Mouse (Mus musculus) bone marrow macrophage, adult 2 months (primary cell): ENCODE measurements around the gene Exo1. TPM values are rescaled to one million over a fixed set of nuclear protein-coding genes. Genes with fewer than 3 reads are reported as not detected.

ENCODE experiments used
- H3K27ac ChIP-seq: 2 replicates; pipeline ENCODE4 v1.5.1; 2012; ENCODE audit warnings: low read depth, low read length; ENCODE audit not compliant: insufficient read depth
- H3K4me1 ChIP-seq: 2 replicates; pipeline ENCODE4 v1.6.1; 2012; ENCODE audit warnings: low read length; ENCODE audit not compliant: control insufficient read depth, insufficient read depth
- H3K4me3 ChIP-seq: 2 replicates; pipeline ENCODE4 v1.5.1; 2012; ENCODE audit warnings: mild to moderate bottlenecking, low read length, moderate library complexity; ENCODE audit not compliant: insufficient read depth
- CTCF ChIP-seq: IDR thresholded peaks from 2 replicates; pipeline ENCODE4 v1.5.1; 2012; ENCODE audit warnings: low read depth, mild to moderate bottlenecking, low read length, moderate library complexity
- POLR2A ChIP-seq: IDR thresholded peaks from 2 replicates; pipeline ENCODE4 v1.6.1; 2012; ENCODE audit warnings: mild to moderate bottlenecking, low read depth, low read length, borderline replicate concordance
- polyA plus RNA-seq: library from polyadenylated mRNA; stranded (reverse); fragments of >200 nt; gene quantifications from 2 replicates; pipeline ENCODE4 v1.2.4, GENCODE M21; 2012; ENCODE audit not compliant: missing spikeins, insufficient read depth, insufficient read length

Gene Exo1
- polyA plus RNA-seq, 1 experiment: 8.6 TPM

- Histone ChIP-seq H3K4me1 (no peaks in the 10 kb centered on the region), H3K27ac (no peak overlapping the region), H3K4me3 (no peak overlapping the region)
- TF ChIP-seq POLR2A: no peak
- TF ChIP-seq CTCF: no peak
Measured at GRCm38 (mm10) chr1:175950421-175950820, 70.0 kb downstream of the Exo1 start.

DNA sequence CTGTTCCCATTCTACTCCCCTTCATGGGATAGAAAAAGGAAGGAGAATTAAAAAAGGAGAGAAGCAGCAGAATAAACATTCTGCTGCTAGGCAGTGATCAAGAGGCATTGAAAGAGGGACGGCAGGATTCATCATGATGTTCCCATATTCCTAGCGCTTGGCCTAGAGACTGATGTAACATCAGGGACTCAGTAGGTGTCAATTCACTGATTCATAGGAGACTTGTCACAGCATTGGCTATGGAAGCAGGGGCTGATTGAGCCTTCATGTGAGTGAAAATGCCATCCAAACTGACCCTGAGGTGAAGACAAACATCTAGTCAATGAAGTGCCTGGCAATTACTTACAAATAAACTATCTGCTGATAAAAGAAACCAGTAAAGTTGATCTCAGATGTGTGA lies 70.5 kb downstream of the Exo1 start:
- H3K4me1 ChIP-seq: no peaks in the 10 kb centered on the region
- no peak overlapping the region for H3K4me3 ChIP-seq
- TF ChIP-seq POLR2A: no peak
- no peak for TF ChIP-seq CTCF
- no peak overlapping the region for H3K27ac ChIP-seq

DNA sequence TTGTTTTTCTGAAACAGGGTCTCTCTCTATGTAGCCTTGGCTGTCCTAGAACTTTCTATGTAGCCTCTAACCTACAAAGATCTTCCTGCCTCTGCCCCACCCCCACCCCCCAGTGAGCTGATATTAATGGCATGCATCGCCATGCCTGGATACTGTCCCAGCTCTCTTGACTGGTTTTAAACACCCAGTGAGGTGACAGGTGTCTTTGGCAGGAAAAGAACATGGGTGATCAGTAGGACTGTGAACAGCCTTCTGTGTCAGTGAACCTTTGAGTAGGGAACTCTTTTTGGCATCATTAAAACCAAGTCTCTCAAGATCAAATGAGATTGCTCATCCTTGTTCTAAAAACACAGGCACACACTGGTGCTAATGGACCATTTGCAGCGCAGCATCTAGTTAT lies 81.4 kb downstream of the Exo1 start:
- H3K4me3 ChIP-seq: no peak overlapping the region
- no peak overlapping the region for H3K27ac ChIP-seq
- no peak for TF ChIP-seq POLR2A
- TF ChIP-seq CTCF: no peak
- no peaks in the 10 kb centered on the region for H3K4me1 ChIP-seq

Other genes starting within 250 kb of the Exo1 start
- gene Opn3, start 187.8 kb upstream of the Exo1 start, polyA plus RNA-seq: 5.7 and 7.6 TPM in 2 replicates
- 9.4 and 9.6 TPM in 2 replicates for gene Chml, start 187.7 kb upstream of the Exo1 start, polyA plus RNA-seq
- gene Wdr64, start 182.0 kb upstream of the Exo1 start, polyA plus RNA-seq: not detected in 2 replicates
- gene Gm38100, start 39.7 kb downstream of the Exo1 start, polyA plus RNA-seq: not detected in 2 replicates
- 1.9 and 2.1 TPM in 2 replicates for gene Rbm8a2, start 98.5 kb downstream of the Exo1 start, polyA plus RNA-seq